Mouse (Mus musculus): Measurements from ENCODE around the gene Gm14214.

Gm14214 gene

GRCm38 (mm10) chr2:154774032-154774431 lies 4.2 kb upstream of the Gm14214 start:
- CTCF ChIA-PET, result no interaction called here

GRCm38 (mm10) chr2:154771604-154772003 lies 1.8 kb upstream of the Gm14214 start:
- CTCF ChIA-PET, result no interaction called here

GRCm38 (mm10) chr2:154767051-154767450 lies 2.8 kb downstream of the Gm14214 start:
- CTCF ChIA-PET, result no interaction called here

- CTCF ChIA-PET, result no interaction called here
Observed at GRCm38 (mm10) chr2:154765554-154766008, 4.2 kb downstream of the Gm14214 start.

- CTCF ChIA-PET, result no interaction called here
Observed at GRCm38 (mm10) chr2:154764828-154765497, 4.9 kb downstream of the Gm14214 start.

- CTCF ChIA-PET, result no interaction called here
Observed at GRCm38 (mm10) chr2:154763226-154763625, 6.6 kb downstream of the Gm14214 start.

GRCm38 (mm10) chr2:154758454-154758853 lies 11.4 kb downstream of the Gm14214 start:
- CTCF ChIA-PET, result no interaction called here

GRCm38 (mm10) chr2:154757691-154758090 lies 12.1 kb downstream of the Gm14214 start:
- CTCF ChIA-PET, result no interaction called here

GRCm38 (mm10) chr2:154755791-154756190 lies 14.0 kb downstream of the Gm14214 start:
- CTCF ChIA-PET, result no interaction called here

GRCm38 (mm10) chr2:154754068-154754560 lies 15.7 kb downstream of the Gm14214 start:
- CTCF ChIA-PET, result no interaction called here

- CTCF ChIA-PET, result no interaction called here
Observed at GRCm38 (mm10) chr2:154751924-154752323, 17.9 kb downstream of the Gm14214 start.

GRCm38 (mm10) chr2:154749046-154750036 lies 20.5 kb downstream of the Gm14214 start:
- CTCF ChIA-PET, result no interaction called here

GRCm38 (mm10) chr2:154748383-154748782 lies 21.4 kb downstream of the Gm14214 start:
- CTCF ChIA-PET, result no interaction called here

- CTCF ChIA-PET, result no interaction called here
Observed at GRCm38 (mm10) chr2:154743915-154744314, 25.9 kb downstream of the Gm14214 start.

GRCm38 (mm10) chr2:154742911-154743819 lies 26.7 kb downstream of the Gm14214 start:
- CTCF ChIA-PET, result no interaction called here

GRCm38 (mm10) chr2:154738621-154739020 lies 31.2 kb downstream of the Gm14214 start:
- CTCF ChIA-PET, result no interaction called here

GRCm38 (mm10) chr2:154735986-154736385 lies 33.8 kb downstream of the Gm14214 start:
- CTCF ChIA-PET, result no interaction called here

- CTCF ChIA-PET, result no interaction called here
Observed at GRCm38 (mm10) chr2:154735416-154735815, 34.4 kb downstream of the Gm14214 start.

- CTCF ChIA-PET, result no interaction called here
Observed at GRCm38 (mm10) chr2:154734977-154735376, 34.9 kb downstream of the Gm14214 start.

GRCm38 (mm10) chr2:154732503-154733141 lies 37.2 kb downstream of the Gm14214 start:
- CTCF ChIA-PET, result no interaction called here

- CTCF ChIA-PET, result no interaction called here
Observed at GRCm38 (mm10) chr2:154731916-154732315, 37.9 kb downstream of the Gm14214 start.
